Mouse (Mus musculus): ENCODE data around the gene Ndufv3. TPM values are rescaled to one million over a fixed set of nuclear protein-coding genes. Genes with fewer than 3 reads are reported as not detected.
A peak's percentile ranks its signal among the peaks of the same experiment; 100 is the strongest.

Ndufv3 gene
- total and polyA plus RNA-seq, 2 experiments from 2014 or later, result 257 to 513 TPM

GRCm38 (mm10) chr17:31505013-31505412 lies 14.9 kb upstream of the Ndufv3 start:
- no peak for ATAC-seq (ENCODE audit: low FRiP score)
- Histone ChIP-seq H3K27me3 (ENCODE audit: insufficient read depth, low read length) (no peaks in the 10 kb centered on the region), H3K4me1 (ENCODE audit: insufficient read depth, low read length) (no peaks in the 10 kb centered on the region), H3K9ac (replicated peaks; ENCODE audit: low read length, poor library complexity, severe bottlenecking) (no peak overlapping the region), H3K36me3 (ENCODE audit: insufficient read depth, low read length) (peaks cover 56% of the 10 kb centered on the region), H3K4me2 (ENCODE audit: low read depth, low read length, poor library complexity, severe bottlenecking) (no peak overlapping the region), H3K4me3 (ENCODE audit: low read depth, low read length) (no peak overlapping the region), H3K9me3 (ENCODE audit: low read length) (no peaks in the 10 kb centered on the region), H3K27ac (ENCODE audit: low read depth, low read length) (no peak overlapping the region)
- no peak for DNase-seq (ENCODE audit: low spot score)
- WGBS, result 48% methylated on average over 5 of the region's 5 CpGs
- no peak for TF ChIP-seq CTCF (IDR thresholded peaks at IDR 0.05)

GRCm38 (mm10) chr17:31506282-31506681 lies 13.6 kb upstream of the Ndufv3 start:
- no peak overlapping the region for H3K4me3 ChIP-seq (ENCODE audit: low read depth, low read length)
- H3K27ac ChIP-seq (ENCODE audit: low read depth, low read length), result no peak overlapping the region
- H3K27me3 ChIP-seq (ENCODE audit: insufficient read depth, low read length), result no peaks in the 10 kb centered on the region
- no peak for DNase-seq (ENCODE audit: low spot score)
- H3K9ac ChIP-seq (replicated peaks; ENCODE audit: low read length, poor library complexity, severe bottlenecking), result no peak overlapping the region
- no peak overlapping the region for H3K4me2 ChIP-seq (ENCODE audit: low read depth, low read length, poor library complexity, severe bottlenecking)
- no peaks in the 10 kb centered on the region for H3K4me1 ChIP-seq (ENCODE audit: insufficient read depth, low read length)
- no peaks in the 10 kb centered on the region for H3K9me3 ChIP-seq (ENCODE audit: low read length)
- 88% methylated on average over 7 of the region's 7 CpGs for WGBS
- no peak for TF ChIP-seq CTCF (IDR thresholded peaks at IDR 0.05)
- H3K36me3 ChIP-seq (ENCODE audit: insufficient read depth, low read length), result peaks cover 45% of the 10 kb centered on the region
- ATAC-seq (ENCODE audit: low FRiP score), result no peak

GRCm38 (mm10) chr17:31510944-31511343 lies 9.0 kb upstream of the Ndufv3 start:
- Histone ChIP-seq H3K9me3 (ENCODE audit: low read length) (no peaks in the 10 kb centered on the region), H3K4me2 (ENCODE audit: low read depth, low read length, poor library complexity, severe bottlenecking) (peak overlapping the region; percentile 52), H3K27me3 (ENCODE audit: insufficient read depth, low read length) (no peaks in the 10 kb centered on the region), H3K27ac (ENCODE audit: low read depth, low read length) (no peak overlapping the region), H3K36me3 (ENCODE audit: insufficient read depth, low read length) (peaks cover 27% of the 10 kb centered on the region), H3K4me1 (ENCODE audit: insufficient read depth, low read length) (no peaks in the 10 kb centered on the region; the same call in 1 of the 2 replicates), H3K4me3 (ENCODE audit: low read depth, low read length) (peak overlapping the region; percentile 64; the same call in 1 of the 2 replicates), H3K9ac (replicated peaks; ENCODE audit: low read length, poor library complexity, severe bottlenecking) (no peak overlapping the region)
- DNase-seq (ENCODE audit: low spot score), result no peak
- TF ChIP-seq CTCF (IDR thresholded peaks at IDR 0.05), result peak; percentile 51
- WGBS, result 97% methylated on average over 6 of the region's 6 CpGs
- no peak for ATAC-seq (ENCODE audit: low FRiP score)

- H3K4me1 ChIP-seq (ENCODE audit: insufficient read depth, low read length), result no peaks in the 10 kb centered on the region; the same call in 1 of the 2 replicates
- TF ChIP-seq CTCF (IDR thresholded peaks at IDR 0.05), result no peak
Observed at GRCm38 (mm10) chr17:31511792-31512495, 8.0 kb upstream of the Ndufv3 start.

GRCm38 (mm10) chr17:31512593-31512992 lies 7.3 kb upstream of the Ndufv3 start:
- Histone ChIP-seq H3K27ac (ENCODE audit: low read depth, low read length) (peak overlapping the region; percentile 77), H3K9ac (replicated peaks; ENCODE audit: low read length, poor library complexity, severe bottlenecking) (peak overlapping the region; percentile 37), H3K27me3 (ENCODE audit: insufficient read depth, low read length) (no peaks in the 10 kb centered on the region), H3K36me3 (ENCODE audit: insufficient read depth, low read length) (peaks cover 17% of the 10 kb centered on the region), H3K4me2 (ENCODE audit: low read depth, low read length, poor library complexity, severe bottlenecking) (peak overlapping the region; percentile 52), H3K4me1 (ENCODE audit: insufficient read depth, low read length) (no peaks in the 10 kb centered on the region; the same call in 1 of the 2 replicates), H3K4me3 (ENCODE audit: low read depth, low read length) (peak overlapping the region; percentile 64), H3K9me3 (ENCODE audit: low read length) (no peaks in the 10 kb centered on the region)
- TF ChIP-seq CTCF (IDR thresholded peaks at IDR 0.05), result no peak
- no peak for DNase-seq (ENCODE audit: low spot score)
- ATAC-seq (ENCODE audit: low FRiP score), result no peak
- WGBS, result 20% methylated on average over 6 of the region's 6 CpGs

More at GRCm38 (mm10) chr17:31511792-31512495, 8.0 kb upstream of the Ndufv3 start:
- ATAC-seq (ENCODE audit: low FRiP score) (peak; percentile 93), DNase-seq (ENCODE audit: low spot score) (peak; percentile 96)
- H3K9ac ChIP-seq (replicated peaks; ENCODE audit: low read length, poor library complexity, severe bottlenecking), result peak overlapping the region; percentile 70
- under 1% methylated on average over 50 of the region's 56 CpGs for WGBS
- no peaks in the 10 kb centered on the region for H3K9me3 ChIP-seq (ENCODE audit: low read length)
- peak overlapping the region; percentile 52 for H3K4me2 ChIP-seq (ENCODE audit: low read depth, low read length, poor library complexity, severe bottlenecking)
- peaks cover 23% of the 10 kb centered on the region for H3K36me3 ChIP-seq (ENCODE audit: insufficient read depth, low read length)
- H3K4me3 ChIP-seq (ENCODE audit: low read depth, low read length), result peak overlapping the region; percentile 64
- H3K27me3 ChIP-seq (ENCODE audit: insufficient read depth, low read length), result no peaks in the 10 kb centered on the region
- peak overlapping the region; percentile 77 for H3K27ac ChIP-seq (ENCODE audit: low read depth, low read length)

GRCm38 (mm10) chr17:31514696-31515095 lies 5.2 kb upstream of the Ndufv3 start:
- peaks cover 2% of the 10 kb centered on the region; the same call in 1 of the 2 replicates for H3K4me1 ChIP-seq (ENCODE audit: insufficient read depth, low read length)
- no peak overlapping the region for H3K9ac ChIP-seq (replicated peaks; ENCODE audit: low read length, poor library complexity, severe bottlenecking)
- no peaks in the 10 kb centered on the region for H3K27me3 ChIP-seq (ENCODE audit: insufficient read depth, low read length)
- H3K9me3 ChIP-seq (ENCODE audit: low read length), result no peaks in the 10 kb centered on the region
- H3K4me3 ChIP-seq (ENCODE audit: low read depth, low read length), result no peak overlapping the region
- ATAC-seq (ENCODE audit: low FRiP score) (no peak), DNase-seq (ENCODE audit: low spot score) (no peak)
- no peak overlapping the region for H3K27ac ChIP-seq (ENCODE audit: low read depth, low read length)
- H3K36me3 ChIP-seq (ENCODE audit: insufficient read depth, low read length), result peaks cover 4% of the 10 kb centered on the region; the same call in 1 of the 2 replicates
- WGBS, result 54% methylated on average over 1 of the region's 1 CpGs
- no peak overlapping the region for H3K4me2 ChIP-seq (ENCODE audit: low read depth, low read length, poor library complexity, severe bottlenecking)
- no peak for TF ChIP-seq CTCF (IDR thresholded peaks at IDR 0.05)

Data from midbrain, postnatal 0 days (tissue).